Mouse (Mus musculus): Measurements from ENCODE around the gene Alyref2. TPM values are rescaled to one million over a fixed set of nuclear protein-coding genes. Genes with fewer than 3 reads are reported as not detected.
"Not testable (repeated sequence)": the region's sequence is repeated elsewhere in the genome, so short reads cannot be mapped to it uniquely, and the experiment has no call there.

Gene Alyref2
- polyA plus RNA-seq, 1 experiment from 2014 or later, result 8.5 TPM

- not testable (repeated sequence) for H3K4me1 ChIP-seq; H3K27me3 ChIP-seq (ENCODE audit: poor library complexity, severe bottlenecking); DNase-seq (ENCODE audit: extremely low spot score, low spot score); H3K27ac ChIP-seq; H3K4me3 ChIP-seq; H3K36me3 ChIP-seq (replicated peaks); H3K9me3 ChIP-seq
- WGBS, result 97% methylated on average over 8 of the region's 8 CpGs
These were observed 31.3 kb upstream of the Alyref2 start for GRCm38 (mm10) chr1:171471941-171472340.

- H3K27me3 ChIP-seq (ENCODE audit: poor library complexity, severe bottlenecking), result no peaks in the 10 kb centered on the region
- H3K4me1 ChIP-seq, result 0 out of 2 replicates have a peak, but pooled peaks cover 3% of the 10 kb centered on the region
- no peak for DNase-seq (ENCODE audit: extremely low spot score, low spot score)
- 81% methylated on average over 4 of the region's 4 CpGs for WGBS
- no peaks in the 10 kb centered on the region for H3K36me3 ChIP-seq (replicated peaks)
- H3K4me3 ChIP-seq, result no peak overlapping the region
- H3K27ac ChIP-seq, result no peak overlapping the region
- no peaks in the 10 kb centered on the region for H3K9me3 ChIP-seq
These were observed 29.8 kb upstream of the Alyref2 start for GRCm38 (mm10) chr1:171473506-171473905.

GRCm38 (mm10) chr1:171473920-171474640 lies 29.2 kb upstream of the Alyref2 start:
- DNase-seq (ENCODE audit: extremely low spot score, low spot score), result no peak
- Histone ChIP-seq H3K9me3 (no peaks in the 10 kb centered on the region), H3K27ac (no peak overlapping the region), H3K27me3 (ENCODE audit: poor library complexity, severe bottlenecking) (no peaks in the 10 kb centered on the region), H3K4me3 (no peak overlapping the region), H3K36me3 (replicated peaks) (no peaks in the 10 kb centered on the region), H3K4me1 (0 out of 2 replicates have a peak, but pooled peaks cover 3% of the 10 kb centered on the region)
- 78% methylated on average over 9 of the region's 9 CpGs for WGBS

DNA sequence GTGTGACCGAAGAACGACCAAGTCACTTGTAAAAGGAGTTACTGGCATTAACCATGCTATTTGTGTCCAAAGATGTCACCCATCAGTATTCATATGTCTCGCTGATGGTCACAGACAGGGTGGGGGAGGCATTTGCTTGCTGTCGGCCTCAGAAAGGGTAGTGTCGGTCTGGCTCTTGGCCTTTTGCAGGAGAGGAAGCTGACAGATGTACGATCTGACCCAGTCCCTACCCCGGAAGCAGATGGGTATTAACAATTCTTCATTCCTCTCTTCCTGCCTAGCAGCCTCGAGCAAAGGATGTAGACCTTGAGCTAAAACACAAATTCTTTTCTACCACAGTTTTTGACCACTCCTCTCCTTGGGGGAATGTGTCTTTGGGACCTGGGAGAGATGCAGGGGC lies 26.2 kb upstream of the Alyref2 start:
- 87% methylated on average over 8 of the region's 8 CpGs for WGBS
- Histone ChIP-seq H3K4me1 (0 out of 2 replicates have a peak, but pooled peaks cover 3% of the 10 kb centered on the region), H3K4me3 (no peak overlapping the region), H3K36me3 (replicated peaks) (no peaks in the 10 kb centered on the region), H3K27me3 (ENCODE audit: poor library complexity, severe bottlenecking) (no peaks in the 10 kb centered on the region), H3K9me3 (peaks cover 12% of the 10 kb centered on the region), H3K27ac (no peak overlapping the region)
- DNase-seq (ENCODE audit: extremely low spot score, low spot score), result no peak

GRCm38 (mm10) chr1:171477758-171478545 lies 25.3 kb upstream of the Alyref2 start:
- Histone ChIP-seq H3K27ac (peak overlapping the region; percentile 67), H3K27me3 (ENCODE audit: poor library complexity, severe bottlenecking) (no peaks in the 10 kb centered on the region), H3K9me3 (peaks cover 19% of the 10 kb centered on the region), H3K36me3 (replicated peaks) (no peaks in the 10 kb centered on the region), H3K4me1 (0 out of 2 replicates have a peak, but pooled peaks cover 3% of the 10 kb centered on the region), H3K4me3 (peak overlapping the region; percentile 33)
- WGBS, result 67% methylated on average over 27 of the region's 27 CpGs
- no peak for DNase-seq (ENCODE audit: extremely low spot score, low spot score)

DNA sequence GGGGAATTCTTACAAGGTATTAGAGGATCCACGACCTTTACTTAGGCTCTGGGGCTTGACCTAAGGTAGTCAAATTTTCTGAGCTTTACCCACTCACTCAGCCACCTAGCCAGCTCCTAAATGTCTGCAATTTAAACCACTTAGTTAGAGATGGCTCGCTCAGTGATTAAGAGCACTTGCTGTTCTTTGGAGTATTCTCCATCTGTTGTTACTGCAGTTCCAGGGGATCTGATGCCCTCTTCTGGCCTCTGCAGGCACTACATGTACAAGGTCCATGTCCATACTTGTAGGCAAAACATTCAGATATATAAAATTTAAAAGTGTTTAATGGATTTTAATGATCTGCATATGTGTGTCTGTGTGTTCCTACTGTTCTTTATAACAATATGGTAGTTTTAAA lies 24.3 kb upstream of the Alyref2 start:
- WGBS, result 72% methylated on average over 2 of the region's 2 CpGs

DNA sequence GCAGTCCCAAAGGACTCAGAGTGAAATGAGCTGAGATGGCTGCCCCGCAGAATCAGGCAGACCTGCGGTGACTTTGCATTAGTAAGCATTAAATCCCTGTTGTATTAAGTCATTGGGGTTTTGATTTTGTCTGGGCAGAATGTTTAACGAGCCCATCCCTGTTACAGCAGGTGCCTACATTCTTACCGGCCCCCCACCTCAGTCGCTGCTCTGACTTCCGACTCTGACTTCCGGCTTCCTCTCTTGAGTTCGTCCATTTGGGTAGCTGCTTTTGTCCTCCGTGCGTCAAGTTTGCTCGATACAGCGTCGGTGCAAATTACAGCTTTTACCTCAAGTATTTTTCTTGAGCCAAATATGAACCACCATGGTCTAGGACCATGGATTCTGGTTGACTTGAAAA lies 9.0 kb upstream of the Alyref2 start:
- H3K27ac ChIP-seq, result no peak overlapping the region
- 93% methylated on average over 13 of the region's 13 CpGs for WGBS
- no peaks in the 10 kb centered on the region for H3K27me3 ChIP-seq (ENCODE audit: poor library complexity, severe bottlenecking)
- DNase-seq (ENCODE audit: extremely low spot score, low spot score), result no peak
- no peaks in the 10 kb centered on the region for H3K36me3 ChIP-seq (replicated peaks)
- H3K4me1 ChIP-seq, result no peaks in the 10 kb centered on the region
- H3K9me3 ChIP-seq, result peaks cover 14% of the 10 kb centered on the region
- H3K4me3 ChIP-seq, result no peak overlapping the region

More for the DNA sequence above, 24.3 kb upstream of the Alyref2 start:
- Histone ChIP-seq H3K27me3 (ENCODE audit: poor library complexity, severe bottlenecking) (no peaks in the 10 kb centered on the region), H3K4me3 (no peak overlapping the region), H3K36me3 (replicated peaks) (no peaks in the 10 kb centered on the region), H3K9me3 (peaks cover 25% of the 10 kb centered on the region), H3K4me1 (0 out of 2 replicates have a peak, but pooled peaks cover 3% of the 10 kb centered on the region), H3K27ac (no peak overlapping the region)
- DNase-seq (ENCODE audit: extremely low spot score, low spot score), result no peak

- H3K27me3 ChIP-seq (ENCODE audit: poor library complexity, severe bottlenecking), result no peaks in the 10 kb centered on the region
- no peaks in the 10 kb centered on the region for H3K36me3 ChIP-seq (replicated peaks)
- 90% methylated on average over 6 of the region's 6 CpGs for WGBS
- H3K4me3 ChIP-seq, result no peak overlapping the region
- DNase-seq (ENCODE audit: extremely low spot score, low spot score), result no peak
- no peak overlapping the region for H3K27ac ChIP-seq
- H3K9me3 ChIP-seq, result peaks cover 6% of the 10 kb centered on the region
- H3K4me1 ChIP-seq, result no peaks in the 10 kb centered on the region
These were observed 7.9 kb upstream of the Alyref2 start for GRCm38 (mm10) chr1:171495371-171495770.

GRCm38 (mm10) chr1:171499856-171500255 lies 3.4 kb upstream of the Alyref2 start:
- H3K36me3 ChIP-seq (replicated peaks), result no peaks in the 10 kb centered on the region
- peaks cover 20% of the 10 kb centered on the region for H3K4me1 ChIP-seq
- H3K9me3 ChIP-seq, result no peaks in the 10 kb centered on the region
- no peak overlapping the region for H3K4me3 ChIP-seq
- DNase-seq (ENCODE audit: extremely low spot score, low spot score), result no peak
- H3K27me3 ChIP-seq (ENCODE audit: poor library complexity, severe bottlenecking), result no peaks in the 10 kb centered on the region
- no peak overlapping the region for H3K27ac ChIP-seq
- 78% methylated on average over 5 of the region's 5 CpGs for WGBS

DNA sequence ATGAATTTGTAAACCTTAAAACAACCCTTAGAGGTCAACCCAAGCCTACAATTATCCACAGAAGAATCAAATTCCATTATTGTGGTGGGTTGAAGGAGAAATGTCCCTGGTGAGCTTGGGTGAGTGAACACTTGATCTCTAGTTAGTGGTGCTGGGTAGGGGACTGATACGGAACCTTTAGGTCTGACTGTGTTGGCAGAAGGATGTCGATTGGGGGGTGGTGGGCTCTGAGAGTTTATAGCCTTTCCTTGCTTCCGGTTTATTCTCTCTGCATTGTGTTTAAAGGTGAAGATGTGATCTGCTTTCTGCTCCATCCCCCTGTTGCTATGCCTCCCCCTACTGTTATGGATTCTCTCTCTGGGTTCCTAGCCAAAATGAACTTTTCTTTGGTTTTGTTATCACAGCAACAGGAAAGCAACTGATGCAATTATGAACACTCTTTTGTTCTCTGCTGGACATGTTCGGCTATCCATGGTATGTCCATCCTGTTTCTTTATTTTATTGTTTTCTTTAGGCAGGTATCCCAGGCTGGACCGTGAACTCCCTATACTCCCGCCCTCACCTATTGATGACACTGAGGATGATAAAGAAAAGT lies 2.2 kb upstream of the Alyref2 start:
- peak overlapping the region; percentile 38; the same call in 1 of the 2 replicates for H3K4me3 ChIP-seq
- no peak for DNase-seq (ENCODE audit: extremely low spot score, low spot score)
- H3K27me3 ChIP-seq (ENCODE audit: poor library complexity, severe bottlenecking), result no peaks in the 10 kb centered on the region
- no peaks in the 10 kb centered on the region for H3K9me3 ChIP-seq
- 0 out of 2 replicates have a peak overlapping the region, but pooled peaks have one; percentile 82 for H3K27ac ChIP-seq
- H3K4me1 ChIP-seq, result peaks cover 20% of the 10 kb centered on the region
- WGBS, result 66% methylated on average over 6 of the region's 6 CpGs
- no peaks in the 10 kb centered on the region for H3K36me3 ChIP-seq (replicated peaks)

DNA sequence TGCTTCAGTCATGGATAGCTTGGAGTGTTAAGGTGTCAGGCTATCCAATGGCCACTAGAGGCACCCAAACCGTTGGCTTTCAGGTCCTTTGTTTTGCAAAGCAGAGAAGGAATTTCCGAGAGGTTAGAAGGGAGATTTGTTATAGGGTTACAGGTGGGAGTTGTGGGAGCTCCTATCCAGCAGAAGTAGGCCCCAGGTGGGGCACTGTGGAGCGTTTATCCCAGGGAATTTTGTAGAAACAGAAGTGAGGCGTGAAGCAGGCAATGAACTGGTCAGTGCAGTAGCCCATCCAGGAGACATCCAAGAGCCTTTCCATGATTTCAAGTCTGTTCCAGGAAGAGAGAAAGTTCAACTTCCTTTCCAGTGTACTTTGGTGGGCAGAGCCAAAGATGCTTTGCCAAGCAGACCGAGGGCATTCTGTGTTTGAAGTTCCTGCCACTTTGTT lies 1.6 kb upstream of the Alyref2 start:
- Histone ChIP-seq H3K4me3 (peak overlapping the region; percentile 38), H3K36me3 (replicated peaks) (no peaks in the 10 kb centered on the region), H3K27me3 (ENCODE audit: poor library complexity, severe bottlenecking) (no peaks in the 10 kb centered on the region), H3K4me1 (peaks cover 20% of the 10 kb centered on the region), H3K27ac (peak overlapping the region; percentile 82), H3K9me3 (no peaks in the 10 kb centered on the region)
- peak; percentile 67 for DNase-seq (ENCODE audit: extremely low spot score, low spot score)
- 6% methylated on average over 5 of the region's 5 CpGs for WGBS

DNA sequence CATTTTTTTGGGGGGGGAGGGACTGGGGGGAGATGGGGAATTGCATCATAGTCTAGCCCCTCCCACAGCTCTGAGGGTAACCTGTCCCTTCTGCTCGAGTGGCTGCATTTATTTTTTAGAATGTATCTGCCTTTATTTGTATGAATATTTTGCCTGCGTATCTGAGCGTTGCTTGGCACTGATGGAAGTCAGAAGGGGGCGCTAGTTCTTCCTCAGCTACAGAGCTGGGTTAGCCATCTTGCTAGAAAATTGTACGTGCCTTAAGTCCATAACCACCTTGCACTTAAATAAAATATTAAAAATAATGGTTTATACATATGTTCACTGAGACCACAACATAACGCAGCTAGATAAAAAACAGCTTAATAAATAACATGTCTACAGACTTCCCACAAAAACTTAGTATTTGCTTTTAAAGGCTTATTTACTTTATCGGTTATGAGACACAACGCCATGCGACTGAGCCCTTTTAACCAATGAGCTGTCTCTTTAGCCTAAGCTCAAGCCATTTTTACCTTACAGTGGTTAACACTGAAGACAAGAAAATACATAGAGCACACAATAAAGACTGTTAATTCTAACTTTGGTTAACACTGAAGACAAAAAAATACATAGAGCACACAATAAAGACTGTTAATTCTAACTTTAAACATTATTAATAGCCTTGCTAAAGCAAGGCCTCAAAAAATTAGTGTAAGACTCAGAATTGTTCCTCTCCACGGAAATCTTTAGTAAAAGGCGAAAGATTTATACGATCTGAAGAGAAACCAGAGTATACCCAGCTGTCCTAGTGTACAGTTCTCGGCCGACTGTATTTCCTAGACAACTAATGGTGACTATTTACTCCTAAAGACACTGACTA lies 659 bp upstream of the Alyref2 start:
- no peaks in the 10 kb centered on the region for H3K9me3 ChIP-seq
- peak; percentile 69 for DNase-seq (ENCODE audit: extremely low spot score, low spot score)
- H3K4me3 ChIP-seq, result peak overlapping the region; percentile 69
- H3K27me3 ChIP-seq (ENCODE audit: poor library complexity, severe bottlenecking), result no peaks in the 10 kb centered on the region
- no peaks in the 10 kb centered on the region for H3K36me3 ChIP-seq (replicated peaks)
- peak overlapping the region; percentile 93 for H3K27ac ChIP-seq
- 1% methylated on average over 14 of the region's 14 CpGs for WGBS
- peaks cover 20% of the 10 kb centered on the region for H3K4me1 ChIP-seq

Data from forebrain, embryonic 10.5 days (tissue).